Mouse (Mus musculus): Measurements from ENCODE around the gene Sema5a.

The Sema5a gene

DNA sequence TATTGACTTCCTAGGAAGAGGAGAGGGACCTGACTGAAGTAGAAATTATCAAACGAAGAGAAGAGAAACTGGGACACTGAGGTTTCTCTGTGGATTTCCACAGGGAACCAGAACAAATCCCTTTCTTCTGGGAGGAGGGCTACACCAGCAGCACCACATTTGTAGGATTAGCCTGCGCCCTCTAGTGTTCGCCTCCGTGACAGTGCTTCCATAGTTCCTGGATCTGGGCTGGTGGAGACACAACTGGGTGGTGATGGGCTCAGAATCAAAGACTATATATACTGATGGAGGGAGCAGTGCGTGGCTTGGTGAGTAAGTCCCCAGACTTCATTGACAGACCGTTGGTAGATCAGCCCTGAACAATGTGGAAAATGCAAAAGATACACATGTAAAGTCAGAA, 193.0 kb downstream of the Sema5a start:
- DNase-seq (ENCODE audit: low spot score in 2 of 2): peak; percentile 55 to 62

DNA sequence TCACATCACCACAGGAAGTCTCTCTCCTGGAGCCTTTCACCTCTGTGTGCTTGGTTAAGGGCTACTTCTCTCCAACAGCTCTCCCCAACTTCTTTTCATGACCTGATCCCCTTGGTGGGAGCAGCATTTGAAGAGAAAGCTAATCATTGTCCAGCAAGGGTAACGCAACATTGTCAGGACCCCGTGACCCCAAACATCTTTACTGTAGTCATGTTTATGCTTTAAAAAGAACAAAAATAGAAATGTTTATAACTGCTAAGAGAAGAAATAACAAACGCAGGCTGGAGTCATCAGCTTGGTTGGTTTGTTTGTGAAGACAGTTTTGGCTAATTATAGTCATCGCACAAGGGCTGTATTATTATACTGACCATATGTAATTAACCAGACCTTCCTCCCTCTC, 198.1 kb downstream of the Sema5a start:
- no peak for DNase-seq (ENCODE audit: low spot score in 2 of 2)

DNA sequence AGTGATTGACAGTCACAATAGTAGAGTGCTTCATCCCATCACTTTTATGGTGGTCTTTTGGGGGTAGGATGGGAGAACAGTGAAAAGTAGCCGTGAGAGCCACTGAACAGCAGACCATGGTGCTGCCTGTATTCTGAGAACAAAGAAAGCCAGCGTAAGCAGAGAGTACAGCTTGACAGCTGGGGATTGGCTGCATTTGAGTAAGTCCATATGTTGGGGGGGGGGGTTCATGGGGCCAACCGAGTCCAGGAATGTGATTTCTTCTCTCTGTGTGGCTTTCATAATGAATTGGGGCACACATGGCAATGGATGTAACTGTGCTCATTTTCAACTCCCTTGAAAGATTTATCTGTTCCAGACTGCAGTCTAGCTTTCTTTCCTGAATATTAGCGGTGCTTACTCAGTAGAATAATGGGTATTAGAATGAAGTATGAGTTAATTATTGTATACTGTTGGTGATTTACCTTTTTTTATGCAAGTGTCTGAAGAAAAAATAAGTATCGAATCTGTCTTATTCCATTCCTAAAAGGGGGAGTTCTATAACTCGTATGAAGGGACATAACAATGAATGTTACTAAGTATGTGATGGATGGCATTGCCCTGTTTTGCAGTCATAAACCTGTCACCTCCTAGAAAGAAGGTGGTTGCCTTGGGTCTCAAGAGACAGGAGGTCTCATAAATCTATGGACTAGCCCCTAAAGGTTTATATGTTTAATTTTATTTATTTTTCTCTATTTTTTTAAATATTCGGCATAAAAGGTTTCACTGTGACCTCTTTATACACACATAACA, 203.1 kb downstream of the Sema5a start:
- no peak for DNase-seq (ENCODE audit: low spot score in 2 of 2)

DNA sequence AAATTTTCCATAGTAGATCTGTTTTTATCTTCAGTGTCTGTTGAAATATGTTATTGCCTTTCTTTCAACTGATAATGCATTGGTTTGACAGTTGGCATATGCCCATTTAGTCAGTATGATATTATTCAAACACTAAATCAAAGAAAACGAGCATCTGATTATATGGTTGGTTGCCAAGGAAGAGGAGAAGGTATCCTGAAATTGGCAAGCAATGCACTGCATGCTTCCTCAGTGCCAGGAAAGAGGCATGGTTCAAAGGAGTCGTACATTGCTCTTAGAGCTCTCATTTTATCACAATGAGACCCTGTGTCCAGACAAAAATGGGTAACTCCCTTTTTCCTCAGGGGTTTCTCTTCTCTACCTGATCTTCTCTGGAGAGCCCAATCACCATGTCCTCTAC, 214.4 kb downstream of the Sema5a start:
- DNase-seq (ENCODE audit: low spot score in 2 of 2): no peak

DNA sequence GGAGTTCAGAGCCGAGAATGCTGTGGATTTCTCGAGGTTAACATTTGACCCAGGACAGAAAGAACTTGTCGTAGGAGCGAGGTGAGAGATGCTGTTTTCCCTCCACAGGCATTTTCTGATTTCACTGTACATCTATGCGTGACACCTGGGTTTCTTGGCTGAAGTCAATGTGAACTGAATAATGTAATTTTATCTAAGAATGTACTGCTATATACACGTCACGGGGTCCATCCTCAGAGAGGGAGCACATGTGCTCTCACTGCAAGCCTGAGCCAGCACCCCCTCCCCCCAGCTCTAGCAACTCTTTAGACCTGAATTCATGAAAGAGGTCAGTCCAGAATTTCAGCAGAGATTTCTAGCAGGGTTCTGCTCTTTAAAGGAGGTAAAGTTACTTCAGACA, 215.6 kb downstream of the Sema5a start:
- no peak for DNase-seq (ENCODE audit: low spot score in 2 of 2)

DNA sequence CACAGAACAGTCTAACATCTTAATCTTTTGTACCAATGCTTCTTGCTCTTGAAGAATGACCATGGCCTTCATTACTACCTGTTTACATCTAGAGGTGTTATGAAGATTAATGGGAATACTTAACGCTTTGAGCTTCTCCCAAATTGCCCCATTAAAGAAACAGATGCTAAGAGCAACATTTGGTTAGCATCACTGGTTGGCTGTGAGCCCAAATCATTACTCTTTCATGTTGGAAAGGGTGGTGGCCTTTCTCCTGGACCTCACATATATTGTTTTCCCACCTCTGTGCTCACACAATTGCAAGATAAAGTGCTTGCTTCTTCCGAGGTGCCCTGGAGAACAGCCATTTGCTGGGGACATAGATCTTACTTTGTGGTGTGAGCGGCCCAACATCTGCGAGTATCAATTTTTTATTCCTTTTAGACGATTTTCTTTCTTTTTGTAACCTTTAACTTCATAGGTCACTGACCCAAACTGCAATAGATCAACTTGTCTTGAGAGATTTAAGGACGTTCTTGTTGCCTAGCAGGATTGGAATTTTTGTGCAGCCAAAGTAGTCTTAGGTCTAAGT, 227.0 kb downstream of the Sema5a start:
- DNase-seq (ENCODE audit: low spot score in 2 of 2): no peak

DNA sequence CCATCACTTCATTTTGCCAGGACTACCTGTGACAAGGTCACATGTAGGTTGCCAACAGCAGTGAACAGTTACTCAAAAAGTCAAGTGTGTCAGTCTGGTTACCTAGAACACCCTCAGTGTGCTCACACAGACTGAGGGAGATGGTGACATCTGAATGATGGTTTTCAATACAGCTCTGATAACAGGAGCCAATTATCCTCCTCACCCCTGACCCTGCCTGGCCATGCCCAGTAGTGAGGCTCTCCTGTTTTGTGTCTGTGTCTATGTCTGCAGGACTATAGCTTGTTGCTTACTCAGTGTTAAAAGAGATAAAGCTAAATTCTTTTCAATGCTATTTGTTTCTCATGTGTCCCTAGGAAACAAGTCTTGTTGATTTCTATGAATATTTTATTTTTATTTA, 236.1 kb downstream of the Sema5a start:
- DNase-seq (ENCODE audit: low spot score in 2 of 2): no peak

DNA sequence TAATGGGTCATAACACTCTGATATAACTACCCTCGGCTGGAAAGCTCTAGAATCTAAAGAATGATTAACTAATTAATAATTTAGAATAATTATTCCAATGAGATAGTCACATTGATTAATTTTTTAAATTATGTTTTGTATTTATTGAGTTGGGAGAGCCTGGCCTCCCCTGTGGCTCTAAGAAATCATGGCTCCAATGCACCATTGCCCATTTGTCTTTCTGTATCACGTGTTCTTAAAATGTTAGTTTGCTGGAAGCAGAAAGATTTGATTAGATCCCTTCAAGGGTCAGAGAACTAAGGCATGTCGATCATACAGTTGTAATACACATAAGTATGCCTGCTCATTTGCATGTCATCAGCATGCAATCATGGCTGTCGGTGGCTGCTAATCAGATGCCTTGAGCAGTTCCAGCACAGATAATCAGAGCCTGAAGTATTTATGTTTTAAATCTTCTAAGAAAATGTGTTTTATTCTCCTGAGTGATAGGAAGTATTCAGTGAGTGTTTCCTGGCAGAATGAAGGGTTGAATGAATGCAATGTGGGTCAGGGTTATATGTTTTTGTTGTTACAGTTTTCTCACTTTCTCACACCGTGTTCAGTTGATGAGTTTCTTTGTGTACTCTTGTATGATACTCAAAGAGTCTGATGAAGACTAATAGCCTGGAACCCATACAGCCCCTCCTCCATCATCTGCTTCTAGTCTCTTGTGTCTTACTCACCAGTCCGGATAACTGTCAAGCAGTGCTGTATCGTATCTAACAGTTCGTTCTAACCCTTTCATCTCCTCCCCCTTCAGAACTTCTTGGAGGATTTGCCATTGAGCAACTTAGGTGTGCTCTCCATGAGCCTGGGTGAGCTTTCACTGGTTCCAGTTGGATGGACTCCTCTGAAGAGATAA, 240.7 kb downstream of the Sema5a start:
- DNase-seq (ENCODE audit: low spot score in 2 of 2): no peak

DNA sequence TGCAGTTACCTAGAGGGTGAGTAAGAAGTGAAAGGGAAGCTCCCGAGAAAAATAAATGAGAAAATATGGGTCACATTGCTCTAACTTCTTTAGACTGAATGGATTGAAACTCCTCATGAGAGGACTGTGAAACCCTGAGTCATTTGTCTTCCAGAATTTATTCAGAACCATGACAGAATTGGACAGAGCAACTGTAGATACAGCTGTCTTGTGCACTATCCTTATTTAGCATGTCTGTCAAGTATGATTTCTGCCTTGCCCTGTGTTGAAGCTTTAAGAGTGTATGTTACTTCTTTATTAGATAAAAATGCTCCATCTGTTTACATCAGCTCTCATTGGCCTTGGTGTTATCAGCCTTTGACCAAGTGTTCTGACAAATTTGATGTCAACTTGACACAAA, 243.4 kb downstream of the Sema5a start:
- no peak for DNase-seq (ENCODE audit: low spot score in 2 of 2)

DNA sequence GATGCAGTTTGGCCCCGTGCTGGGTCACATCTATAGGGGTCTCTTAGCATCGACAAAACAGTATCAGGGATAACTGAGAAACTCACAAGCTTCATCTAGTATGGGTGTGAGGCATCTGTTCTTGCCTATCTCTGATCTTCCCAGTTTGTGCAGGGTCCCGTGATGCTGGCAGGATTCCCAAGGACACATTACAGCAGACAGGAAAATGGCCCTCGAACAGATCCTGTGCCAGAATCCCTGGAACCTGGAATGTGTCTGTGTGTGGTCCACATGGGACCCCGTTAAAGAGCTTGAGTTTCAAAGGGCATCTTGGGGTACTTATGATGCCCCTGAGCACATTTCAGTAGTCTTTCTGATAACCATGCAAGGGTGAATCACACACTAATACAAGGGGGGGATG, 249.6 kb downstream of the Sema5a start:
- DNase-seq (ENCODE audit: low spot score in 2 of 2): no peak

DNA sequence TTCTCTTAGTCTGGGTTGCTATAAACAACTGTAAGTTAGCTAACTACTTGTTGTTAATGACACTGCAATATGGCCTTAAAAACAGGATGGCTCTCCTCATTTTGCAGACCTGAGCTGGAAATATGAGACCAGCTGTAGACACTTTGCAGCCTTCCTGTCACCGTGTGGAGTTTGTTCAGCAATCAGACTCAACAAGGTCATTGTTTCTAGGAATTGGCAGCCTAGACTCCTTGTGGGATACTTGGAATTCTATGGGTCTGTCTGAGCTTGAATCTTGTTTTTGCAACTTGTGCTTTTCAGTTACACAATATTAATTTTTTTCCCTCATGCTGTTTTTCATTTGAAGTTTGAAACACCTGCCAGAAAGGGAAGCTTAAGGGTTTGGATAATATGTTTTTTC, 250.3 kb downstream of the Sema5a start:
- DNase-seq (ENCODE audit: low spot score in 2 of 2): no peak

DNA sequence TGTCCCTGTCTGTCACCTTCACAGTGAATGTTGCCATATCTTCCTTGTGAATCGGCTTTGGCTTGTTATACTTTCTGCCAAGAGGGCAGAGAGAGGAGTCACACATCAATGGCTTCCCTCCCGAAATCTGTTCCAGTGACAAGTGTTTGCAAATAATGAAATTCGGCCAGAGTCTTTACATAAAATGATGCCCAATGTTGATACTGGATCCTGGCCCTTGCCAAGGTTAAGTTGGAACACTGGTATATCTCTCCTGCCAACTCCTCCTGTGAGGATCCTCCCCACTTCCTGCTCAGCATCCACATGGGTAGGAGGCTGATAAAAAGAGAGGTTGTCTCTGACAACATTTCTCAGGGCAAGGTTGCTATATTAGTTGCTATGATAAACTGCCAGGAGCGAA, 252.3 kb downstream of the Sema5a start:
- no peak for DNase-seq (ENCODE audit: low spot score in 2 of 2)

DNA sequence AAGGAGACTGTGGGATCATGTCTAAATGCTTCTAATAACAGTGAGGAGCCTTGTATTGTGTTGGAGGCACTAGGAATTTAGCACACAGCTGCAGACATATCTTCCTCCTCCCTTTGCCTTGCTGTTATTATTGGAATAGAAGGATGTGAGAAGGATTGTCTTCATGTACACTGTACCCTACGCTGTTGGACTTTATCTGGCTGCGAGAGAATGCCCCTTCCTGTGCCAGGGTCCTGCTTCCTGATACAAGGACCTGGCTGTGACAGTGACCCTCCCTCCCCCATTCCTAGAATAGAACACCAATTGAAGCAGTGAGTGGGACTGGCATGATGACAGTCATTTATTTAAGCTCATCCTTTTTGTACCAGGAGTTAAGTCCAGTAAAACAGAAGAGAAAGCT, 261.3 kb downstream of the Sema5a start:
- no peak for DNase-seq (ENCODE audit: low spot score in 2 of 2)

DNA sequence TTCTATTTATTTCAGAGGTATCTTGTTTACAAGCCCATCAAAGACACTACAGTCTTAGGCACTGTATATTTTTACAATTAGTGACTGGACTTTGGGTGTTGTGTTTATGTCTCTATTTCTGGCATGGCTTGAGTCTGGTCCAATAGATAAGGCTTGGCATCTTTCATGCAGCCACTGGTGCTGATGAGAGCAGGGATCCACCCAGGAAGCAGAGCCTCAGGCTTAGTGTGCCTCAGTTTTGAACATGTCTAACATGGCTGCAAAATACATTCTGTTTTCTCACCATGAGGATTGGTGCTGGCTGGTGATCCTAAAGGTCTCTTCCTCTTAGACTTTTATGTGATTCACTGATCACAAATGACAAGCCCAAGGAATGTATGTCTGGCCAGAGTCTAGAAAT, 263.7 kb downstream of the Sema5a start:
- DNase-seq (ENCODE audit: low spot score in 2 of 2): no peak

DNA sequence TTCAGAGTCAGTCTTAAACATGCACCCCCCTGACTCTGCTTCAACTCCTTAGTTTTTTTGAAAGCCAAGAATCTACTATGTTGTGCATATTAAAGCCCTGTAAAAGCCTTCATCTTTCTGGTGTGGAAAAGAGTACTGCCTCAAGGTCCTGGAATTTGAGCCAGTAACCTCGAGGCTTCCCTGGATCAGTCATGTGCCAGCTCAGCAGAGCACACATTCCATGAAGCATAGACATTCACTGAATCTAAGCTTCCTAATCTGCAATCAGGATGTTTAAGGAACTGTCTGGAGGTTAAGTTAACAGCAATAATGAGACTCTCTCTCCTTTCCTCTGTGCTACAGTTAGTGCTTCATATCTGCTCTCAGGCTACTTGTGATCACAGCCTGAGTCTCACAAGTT, 270.3 kb downstream of the Sema5a start:
- no peak for DNase-seq (ENCODE audit: low spot score in 2 of 2)

DNA sequence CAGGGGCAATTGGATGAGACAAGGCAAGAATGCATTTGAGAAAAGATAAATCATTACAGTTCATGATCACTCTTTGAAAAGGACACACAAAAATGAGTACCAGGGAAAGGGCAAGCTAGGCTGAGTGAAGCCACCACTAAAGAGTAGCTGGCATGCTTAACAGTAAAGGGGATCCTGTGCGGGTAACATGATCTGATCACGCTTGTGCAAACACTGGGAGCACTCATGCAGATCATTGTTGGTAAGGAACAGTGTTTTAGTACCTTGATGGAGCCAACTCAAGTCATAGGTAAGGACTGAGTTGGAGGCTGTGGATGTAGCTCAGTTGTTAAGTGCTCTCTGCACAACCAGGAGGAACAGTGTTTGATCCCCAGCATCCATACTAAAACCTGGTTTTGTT, 273.3 kb downstream of the Sema5a start:
- DNase-seq (ENCODE audit: low spot score in 2 of 2): no peak

DNA sequence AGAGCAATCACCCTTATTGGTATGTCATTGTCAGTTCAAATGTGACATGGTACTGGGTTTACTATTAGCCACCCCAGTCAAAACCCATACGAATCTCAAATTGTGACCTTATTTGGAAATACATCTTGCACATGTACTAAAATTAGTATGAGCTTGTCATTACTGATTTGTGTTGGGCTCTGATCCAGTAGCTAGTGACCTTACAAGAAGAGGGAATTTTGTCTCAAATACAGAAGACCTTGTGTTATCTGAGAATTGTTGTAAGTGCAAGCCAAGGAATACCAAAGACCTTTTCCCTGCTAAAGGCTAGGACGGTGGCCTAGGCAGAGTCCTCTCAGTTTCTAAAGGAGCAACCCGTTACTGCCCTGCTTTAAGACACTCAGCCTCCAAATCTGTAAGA, 287.9 kb downstream of the Sema5a start:
- DNase-seq (ENCODE audit: low spot score in 2 of 2): no peak

DNA sequence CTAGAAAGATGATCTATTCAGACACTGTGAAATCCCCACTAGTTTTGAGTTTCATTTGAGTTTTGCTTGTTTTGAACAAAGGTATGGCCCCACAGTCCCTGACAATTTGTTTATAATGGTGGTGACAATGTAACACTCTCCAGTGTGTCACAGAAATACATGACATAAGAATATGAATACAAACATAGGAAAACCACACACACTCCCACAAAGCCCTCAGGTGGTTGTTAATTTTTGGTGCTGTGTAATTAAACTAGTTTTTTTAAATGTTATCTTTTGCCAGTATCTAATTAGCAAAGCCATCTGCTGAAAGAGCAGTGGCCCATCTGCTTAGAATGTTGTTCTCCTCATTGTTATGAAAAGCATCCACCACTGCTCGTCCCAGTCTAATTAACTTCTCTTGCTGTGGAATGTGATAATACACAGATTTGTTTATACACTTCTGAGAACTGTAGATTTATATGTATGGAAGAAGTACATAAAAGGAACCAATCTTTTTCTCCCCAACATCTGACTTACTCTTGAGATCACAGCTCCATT, 289.0 kb downstream of the Sema5a start:
- DNase-seq (ENCODE audit: low spot score in 2 of 2): no peak

DNA sequence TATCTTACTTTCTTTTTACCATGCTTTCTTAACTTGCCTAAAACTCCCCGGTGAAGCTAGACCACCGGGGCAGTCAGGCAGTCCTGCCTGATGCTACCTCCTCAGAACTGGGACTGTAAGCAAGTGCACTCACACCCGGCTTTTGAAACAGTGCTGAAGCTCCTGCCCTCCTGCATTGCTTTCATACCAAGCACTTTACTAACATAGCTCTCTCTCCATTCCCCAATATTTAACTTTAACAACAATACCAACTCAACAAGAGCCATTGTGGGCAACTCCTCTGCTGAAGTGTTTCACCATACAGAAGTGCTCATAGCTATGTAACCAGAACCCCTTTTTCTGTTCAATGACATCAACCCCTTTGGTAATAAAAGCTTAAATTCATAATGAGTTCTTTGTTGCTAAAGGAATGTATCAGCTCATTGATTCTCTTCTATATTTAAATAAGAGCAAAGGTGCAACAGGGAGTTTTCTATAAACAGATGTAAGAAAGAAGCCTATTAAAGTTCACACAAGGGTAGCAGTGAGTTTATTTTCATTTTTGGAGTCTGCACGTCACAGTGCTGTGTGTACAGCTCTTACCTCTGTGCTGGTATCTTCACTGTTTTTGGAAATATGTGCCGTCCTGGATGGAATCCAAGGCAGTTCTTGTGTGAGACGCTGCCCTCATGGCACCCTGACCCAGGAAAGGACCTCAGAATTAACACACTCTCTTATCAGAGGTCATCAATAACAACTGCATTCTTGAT, 292.3 kb downstream of the Sema5a start:
- no peak for DNase-seq (ENCODE audit: low spot score in 2 of 2)

DNA sequence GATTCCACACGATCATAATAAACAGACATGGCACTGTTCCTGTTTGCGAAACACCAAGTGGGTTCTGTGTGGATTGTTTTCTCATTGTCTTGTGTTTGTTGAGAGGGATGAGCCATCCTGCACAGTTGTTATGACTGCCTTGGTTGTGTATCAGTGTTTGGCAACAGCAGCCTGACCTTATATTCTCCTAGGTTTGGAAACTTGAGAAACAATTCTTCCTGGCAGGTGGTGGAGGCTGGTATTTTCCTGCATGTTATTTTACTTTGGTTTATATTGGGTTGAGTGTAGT, 292.8 kb downstream of the Sema5a start:
- no peak for DNase-seq (ENCODE audit: low spot score in 2 of 2)

DNA sequence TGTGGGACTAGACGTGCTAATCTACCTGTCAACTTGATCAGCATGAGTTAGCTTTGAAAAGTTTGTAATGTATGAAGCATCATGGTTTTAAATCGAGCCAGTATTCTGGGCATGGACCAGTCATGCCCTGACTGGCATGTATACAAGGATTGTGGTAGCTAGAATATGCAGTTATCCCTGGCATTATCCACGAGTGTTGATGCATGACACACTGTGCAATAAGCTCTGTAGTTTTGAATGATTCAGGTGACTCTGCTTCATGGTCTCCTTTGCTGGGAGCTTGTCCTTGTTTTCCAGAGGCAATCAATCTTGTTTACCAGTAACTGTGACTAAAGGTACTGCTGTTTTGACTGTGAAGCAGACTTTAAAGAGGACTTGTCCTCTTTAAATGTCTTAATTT, 293.5 kb downstream of the Sema5a start:
- DNase-seq (ENCODE audit: low spot score in 2 of 2): no peak

DNA sequence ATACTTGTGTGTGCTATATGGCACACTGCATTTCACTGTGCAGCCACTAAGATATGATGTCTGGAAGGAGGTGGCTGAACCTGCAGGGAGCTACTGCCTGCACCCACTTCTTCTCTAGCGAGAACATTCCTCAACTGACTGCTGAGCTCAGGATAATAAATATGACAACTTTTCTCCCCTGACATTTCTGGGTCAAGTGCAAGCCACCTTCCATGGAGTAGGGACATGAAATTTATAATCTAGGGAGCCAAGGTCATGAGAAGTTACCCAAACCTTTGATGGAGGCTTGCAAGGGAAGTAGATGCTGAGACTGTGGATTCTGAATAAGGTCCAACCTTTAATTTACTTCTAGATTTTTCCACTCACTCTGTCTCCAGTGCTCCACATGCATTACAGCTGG, 298.1 kb downstream of the Sema5a start:
- DNase-seq (ENCODE audit: low spot score in 2 of 2): no peak

Measured in urinary bladder, adult 18-20 months (tissue).